Mouse (Mus musculus): ENCODE data around the gene Igfbp3.
A peak's percentile ranks its signal among the peaks of the same experiment; 100 is the strongest.

Igfbp3 gene

GRCm38 (mm10) chr11:7212126-7212798 is 1.5 kb downstream of the Igfbp3 start:
- DNase-seq (ENCODE audit: low spot score in 2 of 2), result no peak

GRCm38 (mm10) chr11:7211211-7211610 is 2.5 kb downstream of the Igfbp3 start:
- DNase-seq (ENCODE audit: low spot score in 2 of 2), result no peak

- peak; percentile 68 to 77 for DNase-seq (ENCODE audit: low spot score in 2 of 2)
Observed at GRCm38 (mm10) chr11:7210343-7210742, 3.4 kb downstream of the Igfbp3 start.

- DNase-seq (ENCODE audit: low spot score in 2 of 2), result peak in 1 of 2 experiments; percentile 41
Observed at GRCm38 (mm10) chr11:7203846-7204245, 9.9 kb downstream of the Igfbp3 start.

GRCm38 (mm10) chr11:7202206-7202605 is 11.5 kb downstream of the Igfbp3 start:
- no peak for DNase-seq (ENCODE audit: low spot score in 2 of 2)

- no peak for DNase-seq (ENCODE audit: low spot score in 2 of 2)
Observed at GRCm38 (mm10) chr11:7200393-7200783, 13.3 kb downstream of the Igfbp3 start.

GRCm38 (mm10) chr11:7199736-7200392 is 13.9 kb downstream of the Igfbp3 start:
- DNase-seq (ENCODE audit: low spot score in 2 of 2), result no peak

- no peak for DNase-seq (ENCODE audit: low spot score in 2 of 2)
Observed at GRCm38 (mm10) chr11:7198481-7199256, 15.1 kb downstream of the Igfbp3 start.

GRCm38 (mm10) chr11:7198006-7198405 is 15.7 kb downstream of the Igfbp3 start:
- no peak for DNase-seq (ENCODE audit: low spot score in 2 of 2)

- DNase-seq (ENCODE audit: low spot score in 2 of 2), result no peak
Observed at GRCm38 (mm10) chr11:7197491-7197941, 16.2 kb downstream of the Igfbp3 start, which contains the start of gene Igfbp1. Gene Igfbp1 (plus strand): TSS chr11:7197782.

- no peak for DNase-seq (ENCODE audit: low spot score in 2 of 2)
Observed at GRCm38 (mm10) chr11:7195312-7195685, 18.4 kb downstream of the Igfbp3 start.

- DNase-seq (ENCODE audit: low spot score in 2 of 2), result no peak
Observed at GRCm38 (mm10) chr11:7194432-7195311, 19.1 kb downstream of the Igfbp3 start.

- no peak for DNase-seq (ENCODE audit: low spot score in 2 of 2)
Observed at GRCm38 (mm10) chr11:7193134-7193533, 20.6 kb downstream of the Igfbp3 start.

GRCm38 (mm10) chr11:7192710-7193109 is 21.0 kb downstream of the Igfbp3 start:
- no peak for DNase-seq (ENCODE audit: low spot score in 2 of 2)

- DNase-seq (ENCODE audit: low spot score in 2 of 2), result no peak
Observed at GRCm38 (mm10) chr11:7188469-7188868, 25.3 kb downstream of the Igfbp3 start, which contains the start of gene Gm11985. Gene Gm11985 (minus strand): TSS chr11:7188569.

- DNase-seq (ENCODE audit: low spot score in 2 of 2), result no peak
Observed at GRCm38 (mm10) chr11:7187472-7187871, 26.3 kb downstream of the Igfbp3 start.

GRCm38 (mm10) chr11:7184420-7184819 is 29.3 kb downstream of the Igfbp3 start:
- no peak for DNase-seq (ENCODE audit: low spot score in 2 of 2)

- no peak for DNase-seq (ENCODE audit: low spot score in 2 of 2)
Observed at GRCm38 (mm10) chr11:7182409-7183042, 31.2 kb downstream of the Igfbp3 start.

GRCm38 (mm10) chr11:7179276-7179675 is 34.4 kb downstream of the Igfbp3 start:
- DNase-seq (ENCODE audit: low spot score in 2 of 2), result no peak

- DNase-seq (ENCODE audit: low spot score in 2 of 2), result no peak
Observed at GRCm38 (mm10) chr11:7178724-7179123, 35.0 kb downstream of the Igfbp3 start.

- DNase-seq (ENCODE audit: low spot score in 2 of 2), result no peak
Observed at GRCm38 (mm10) chr11:7173664-7174063, 40.1 kb downstream of the Igfbp3 start.
